Mouse (Mus musculus) urinary bladder, postnatal 14 days (tissue): ENCODE measurements around the gene Mslnl.
A peak's percentile ranks its signal among the peaks of the same experiment; 100 is the strongest.

ENCODE experiments used
- DNase-seq: peaks from one replicate; pipeline ENCODE4 v3.0.0; 2021; ENCODE audit warnings: low spot score

Gene Mslnl

GRCm38 (mm10) chr17:25786280-25786679, 50.4 kb downstream of the Mslnl start, which contains the start of gene Ccdc78:
Gene Ccdc78, plus strand, starts transcription at chr17:25786580.
- no peak for DNase-seq

- no peak for DNase-seq
These were observed 51.1 kb downstream of the Mslnl start for GRCm38 (mm10) chr17:25786781-25787504.

GRCm38 (mm10) chr17:25791320-25791842, 55.5 kb downstream of the Mslnl start:
- no peak for DNase-seq

GRCm38 (mm10) chr17:25791843-25792527, 56.1 kb downstream of the Mslnl start:
- peak; percentile 83 for DNase-seq

- DNase-seq = peak; percentile 73
These were observed 56.8 kb downstream of the Mslnl start, which contains the start of gene Fam173a for GRCm38 (mm10) chr17:25792615-25793014. Gene Fam173a, minus strand, starts transcription at chr17:25792901.

- no peak for DNase-seq
These were observed 58.4 kb downstream of the Mslnl start for GRCm38 (mm10) chr17:25794197-25794596.

- DNase-seq = no peak
These were observed 59.2 kb downstream of the Mslnl start for GRCm38 (mm10) chr17:25794998-25795397.

GRCm38 (mm10) chr17:25795609-25796092, 59.8 kb downstream of the Mslnl start, which contains the start of gene AC134908.4:
Gene AC134908.4, minus strand, starts transcription at chr17:25795659.
- DNase-seq = no peak

- DNase-seq = no peak
These were observed 60.4 kb downstream of the Mslnl start for GRCm38 (mm10) chr17:25796211-25796771.

- peak; percentile 85 for DNase-seq
These were observed 61.1 kb downstream of the Mslnl start, which contains the start of gene Metrn for GRCm38 (mm10) chr17:25796951-25797369. Gene Metrn, minus strand, starts transcription at chr17:25797136.
